Mouse (Mus musculus): ENCODE data around the gene Ppp1r16b. TPM values are rescaled to one million over a fixed set of nuclear protein-coding genes. Genes with fewer than 3 reads are reported as not detected.

The Ppp1r16b gene
- polyA plus RNA-seq, 1 experiment from 2014 or later = 4.0 TPM

DNA sequence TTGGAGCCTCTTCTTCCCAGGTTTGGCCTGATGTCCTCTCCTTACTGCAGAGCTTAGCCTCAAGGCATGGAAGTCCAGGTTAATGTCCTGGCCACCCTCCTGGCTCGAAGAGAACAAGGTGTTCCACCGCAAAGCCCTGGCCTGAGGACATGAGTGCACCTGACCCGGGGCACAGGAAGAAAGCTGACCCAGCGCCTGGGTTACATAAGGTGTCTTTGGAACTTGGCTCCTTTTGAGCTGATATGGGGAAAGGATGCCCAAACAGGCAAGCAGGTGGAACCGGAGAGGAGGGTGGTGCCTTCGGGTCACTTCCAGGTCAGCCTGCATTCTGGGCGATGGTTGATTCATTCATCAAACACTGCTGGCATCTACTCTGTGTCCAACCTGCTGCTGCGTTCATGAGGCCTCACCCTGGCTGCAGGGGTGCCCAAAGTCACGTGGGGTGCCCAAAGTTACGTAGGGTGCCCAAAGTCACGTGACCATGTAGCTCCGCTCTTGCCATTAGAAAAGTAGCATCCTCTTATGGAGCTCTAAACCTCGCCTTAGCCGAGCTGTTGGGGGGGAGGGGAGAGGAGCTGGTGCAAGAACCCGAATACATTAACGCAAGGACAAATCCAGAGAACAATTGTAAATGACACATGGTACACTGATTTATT lies 55.6 kb downstream of the Ppp1r16b start:
- H3K9me3 ChIP-seq (ENCODE audit: control insufficient read depth, low read length) = no peaks in the 10 kb centered on the region
- H3K27ac ChIP-seq (ENCODE audit: low read depth, low read length) = no peak overlapping the region
- ATAC-seq (ENCODE audit: insufficient read depth, low FRiP score, low TSS enrichment) (no peak), DNase-seq (ENCODE audit: low spot score) (no peak)
- H3K4me1 ChIP-seq (ENCODE audit: control insufficient read depth, insufficient read depth, low read length) = peaks cover 8% of the 10 kb centered on the region
- WGBS = 72% methylated on average over 16 of the region's 16 CpGs
- no peak overlapping the region for H3K9ac ChIP-seq (ENCODE audit: low read length)
- no peak overlapping the region for H3K4me2 ChIP-seq (ENCODE audit: low read depth)
- H3K4me3 ChIP-seq (ENCODE audit: low read depth, low read length) = no peak overlapping the region
- H3K36me3 ChIP-seq (ENCODE audit: control insufficient read depth, insufficient read depth, low read length) = no peaks in the 10 kb centered on the region
- no peaks in the 10 kb centered on the region for H3K27me3 ChIP-seq (ENCODE audit: control insufficient read depth, insufficient read depth, low read length)

GRCm38 (mm10) chr2:158721481-158721880 lies 56.3 kb downstream of the Ppp1r16b start:
- Histone ChIP-seq H3K27me3 (ENCODE audit: control insufficient read depth, insufficient read depth, low read length) (no peaks in the 10 kb centered on the region), H3K4me3 (ENCODE audit: low read depth, low read length) (no peak overlapping the region), H3K9me3 (ENCODE audit: control insufficient read depth, low read length) (no peaks in the 10 kb centered on the region), H3K4me2 (ENCODE audit: low read depth) (no peak overlapping the region), H3K4me1 (ENCODE audit: control insufficient read depth, insufficient read depth, low read length) (peaks cover 8% of the 10 kb centered on the region), H3K27ac (ENCODE audit: low read depth, low read length) (no peak overlapping the region), H3K9ac (ENCODE audit: low read length) (no peak overlapping the region), H3K36me3 (ENCODE audit: control insufficient read depth, insufficient read depth, low read length) (no peaks in the 10 kb centered on the region)
- DNase-seq (ENCODE audit: low spot score) (no peak), ATAC-seq (ENCODE audit: insufficient read depth, low FRiP score, low TSS enrichment) (peak; percentile 41; the same call in 1 of the 2 replicates)
- 50% methylated on average over 3 of the region's 3 CpGs for WGBS

GRCm38 (mm10) chr2:158722135-158722534 lies 56.9 kb downstream of the Ppp1r16b start:
- ATAC-seq (ENCODE audit: insufficient read depth, low FRiP score, low TSS enrichment) (no peak), DNase-seq (ENCODE audit: low spot score) (no peak)
- WGBS = 77% methylated on average over 4 of the region's 4 CpGs
- H3K27me3 ChIP-seq (ENCODE audit: control insufficient read depth, insufficient read depth, low read length) = no peaks in the 10 kb centered on the region
- no peak overlapping the region for H3K4me3 ChIP-seq (ENCODE audit: low read depth, low read length)
- H3K4me1 ChIP-seq (ENCODE audit: control insufficient read depth, insufficient read depth, low read length) = peaks cover 8% of the 10 kb centered on the region
- H3K36me3 ChIP-seq (ENCODE audit: control insufficient read depth, insufficient read depth, low read length) = no peaks in the 10 kb centered on the region
- no peak overlapping the region for H3K27ac ChIP-seq (ENCODE audit: low read depth, low read length)
- no peaks in the 10 kb centered on the region for H3K9me3 ChIP-seq (ENCODE audit: control insufficient read depth, low read length)
- H3K4me2 ChIP-seq (ENCODE audit: low read depth) = no peak overlapping the region
- H3K9ac ChIP-seq (ENCODE audit: low read length) = no peak overlapping the region

DNA sequence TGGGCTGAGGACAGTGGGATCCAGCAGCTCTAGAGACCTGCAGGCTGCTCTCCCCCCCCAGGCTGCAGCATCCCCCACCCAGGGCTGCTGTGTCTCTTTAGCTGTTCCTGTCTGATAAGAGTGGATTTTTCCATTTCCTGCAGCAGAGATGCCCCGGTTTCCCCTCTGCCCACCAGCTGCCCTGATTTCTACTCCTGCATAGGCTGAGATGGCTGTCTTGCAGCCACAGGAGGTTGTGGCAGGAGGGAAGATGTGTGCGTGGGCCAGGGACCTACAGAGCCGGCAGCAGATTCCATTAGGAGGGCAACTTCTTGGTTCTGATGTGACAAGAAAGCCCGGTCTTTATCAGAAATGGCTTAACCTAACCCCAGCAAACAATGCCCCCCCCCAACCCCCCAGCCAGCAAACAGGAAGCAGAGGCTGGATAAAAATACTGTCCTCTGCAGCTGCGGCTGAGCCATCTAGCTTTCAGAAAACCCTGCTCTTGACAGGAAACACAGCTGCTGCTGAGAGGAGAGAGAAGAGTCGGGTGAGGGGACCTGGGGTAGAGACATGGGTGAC lies 57.9 kb downstream of the Ppp1r16b start:
- DNase-seq (ENCODE audit: low spot score) (no peak), ATAC-seq (ENCODE audit: insufficient read depth, low FRiP score, low TSS enrichment) (no peak)
- Histone ChIP-seq H3K4me3 (ENCODE audit: low read depth, low read length) (no peak overlapping the region), H3K9ac (ENCODE audit: low read length) (no peak overlapping the region), H3K27me3 (ENCODE audit: control insufficient read depth, insufficient read depth, low read length) (no peaks in the 10 kb centered on the region), H3K9me3 (ENCODE audit: control insufficient read depth, low read length) (no peaks in the 10 kb centered on the region), H3K4me1 (ENCODE audit: control insufficient read depth, insufficient read depth, low read length) (peaks cover 8% of the 10 kb centered on the region), H3K36me3 (ENCODE audit: control insufficient read depth, insufficient read depth, low read length) (no peaks in the 10 kb centered on the region), H3K4me2 (ENCODE audit: low read depth) (no peak overlapping the region), H3K27ac (ENCODE audit: low read depth, low read length) (no peak overlapping the region)
- WGBS = 63% methylated on average over 6 of the region's 6 CpGs

DNA sequence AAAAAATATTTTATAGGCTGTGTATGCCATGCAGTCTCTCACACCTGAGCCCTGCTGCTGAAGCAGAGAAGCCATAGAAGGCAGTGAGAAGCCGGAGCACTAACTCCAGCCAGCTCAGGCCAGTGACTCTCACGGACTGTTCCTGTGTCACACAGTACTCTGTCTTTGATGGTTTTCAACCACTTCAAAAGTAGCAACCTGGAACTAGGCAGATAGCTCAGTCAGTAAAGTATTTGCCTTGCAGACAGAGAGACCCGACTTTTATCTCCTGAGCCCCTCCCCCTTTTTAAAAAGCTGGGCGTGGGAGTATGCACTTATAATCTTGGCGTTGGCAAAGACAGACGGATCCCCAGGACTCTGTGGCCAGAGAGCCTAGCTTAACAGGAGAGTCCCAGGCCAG lies 58.6 kb downstream of the Ppp1r16b start:
- Histone ChIP-seq H3K27me3 (ENCODE audit: control insufficient read depth, insufficient read depth, low read length) (no peaks in the 10 kb centered on the region), H3K4me1 (ENCODE audit: control insufficient read depth, insufficient read depth, low read length) (peaks cover 8% of the 10 kb centered on the region), H3K4me2 (ENCODE audit: low read depth) (no peak overlapping the region), H3K36me3 (ENCODE audit: control insufficient read depth, insufficient read depth, low read length) (no peaks in the 10 kb centered on the region), H3K9ac (ENCODE audit: low read length) (no peak overlapping the region), H3K9me3 (ENCODE audit: control insufficient read depth, low read length) (no peaks in the 10 kb centered on the region), H3K27ac (ENCODE audit: low read depth, low read length) (no peak overlapping the region), H3K4me3 (ENCODE audit: low read depth, low read length) (no peak overlapping the region)
- DNase-seq (ENCODE audit: low spot score) (no peak), ATAC-seq (ENCODE audit: insufficient read depth, low FRiP score, low TSS enrichment) (no peak)
- 68% methylated on average over 6 of the region's 6 CpGs for WGBS

- peaks cover 2% of the 10 kb centered on the region for H3K4me1 ChIP-seq (ENCODE audit: control insufficient read depth, insufficient read depth, low read length)
- no peak overlapping the region for H3K9ac ChIP-seq (ENCODE audit: low read length)
- ATAC-seq (ENCODE audit: insufficient read depth, low FRiP score, low TSS enrichment) (no peak), DNase-seq (ENCODE audit: low spot score) (no peak)
- H3K36me3 ChIP-seq (ENCODE audit: control insufficient read depth, insufficient read depth, low read length) = no peaks in the 10 kb centered on the region
- H3K4me3 ChIP-seq (ENCODE audit: low read depth, low read length) = no peak overlapping the region
- H3K4me2 ChIP-seq (ENCODE audit: low read depth) = no peak overlapping the region
- H3K27ac ChIP-seq (ENCODE audit: low read depth, low read length) = no peak overlapping the region
- H3K27me3 ChIP-seq (ENCODE audit: control insufficient read depth, insufficient read depth, low read length) = no peaks in the 10 kb centered on the region
- 66% methylated on average over 6 of the region's 6 CpGs for WGBS
- H3K9me3 ChIP-seq (ENCODE audit: control insufficient read depth, low read length) = no peaks in the 10 kb centered on the region
These were observed 61.1 kb downstream of the Ppp1r16b start for GRCm38 (mm10) chr2:158726252-158726651.

DNA sequence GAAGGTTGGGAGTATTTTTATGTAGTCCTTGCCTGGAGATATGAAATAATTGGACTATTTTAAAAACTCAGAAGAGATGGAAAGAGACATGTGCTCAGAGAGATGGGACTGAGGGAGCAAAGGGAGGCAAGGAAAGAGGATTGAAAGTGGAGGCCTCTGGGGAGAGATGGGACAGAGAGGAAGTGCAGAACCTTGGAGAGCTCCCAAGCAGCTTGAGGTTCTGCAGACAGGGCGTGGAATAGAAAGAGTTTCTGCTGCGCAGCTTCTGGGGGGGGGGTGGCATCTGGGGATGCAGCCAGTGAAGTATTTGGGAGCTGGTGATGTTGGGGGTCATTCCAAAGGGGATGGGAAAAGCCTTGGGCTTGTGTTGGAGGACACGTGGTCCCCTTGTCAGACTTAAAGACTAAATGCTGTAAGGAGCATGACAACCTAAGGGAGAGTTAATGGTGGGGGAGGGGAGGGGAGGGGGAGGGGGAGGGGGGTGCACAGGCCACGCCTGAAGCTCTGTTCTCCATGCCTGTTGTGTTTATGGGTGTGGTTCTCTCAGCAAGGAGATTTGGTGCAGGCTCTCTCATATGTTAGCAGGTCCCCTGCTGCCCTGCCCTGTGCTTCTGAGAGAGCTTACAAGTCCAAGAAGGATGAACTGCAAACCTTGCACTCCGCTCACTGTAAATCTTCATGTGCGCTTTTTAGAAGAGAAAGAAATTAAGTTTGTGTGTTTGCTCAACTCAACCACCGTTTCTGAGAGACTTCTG lies 63.0 kb downstream of the Ppp1r16b start:
- ATAC-seq (ENCODE audit: insufficient read depth, low FRiP score, low TSS enrichment) (no peak), DNase-seq (ENCODE audit: low spot score) (no peak)
- H3K27ac ChIP-seq (ENCODE audit: low read depth, low read length) = no peak overlapping the region
- no peaks in the 10 kb centered on the region for H3K4me1 ChIP-seq (ENCODE audit: control insufficient read depth, insufficient read depth, low read length)
- no peaks in the 10 kb centered on the region for H3K27me3 ChIP-seq (ENCODE audit: control insufficient read depth, insufficient read depth, low read length)
- WGBS = 43% methylated on average over 7 of the region's 7 CpGs
- H3K4me3 ChIP-seq (ENCODE audit: low read depth, low read length) = no peak overlapping the region
- no peak overlapping the region for H3K9ac ChIP-seq (ENCODE audit: low read length)
- no peak overlapping the region for H3K4me2 ChIP-seq (ENCODE audit: low read depth)
- no peaks in the 10 kb centered on the region for H3K36me3 ChIP-seq (ENCODE audit: control insufficient read depth, insufficient read depth, low read length)
- no peaks in the 10 kb centered on the region for H3K9me3 ChIP-seq (ENCODE audit: control insufficient read depth, low read length)

DNA sequence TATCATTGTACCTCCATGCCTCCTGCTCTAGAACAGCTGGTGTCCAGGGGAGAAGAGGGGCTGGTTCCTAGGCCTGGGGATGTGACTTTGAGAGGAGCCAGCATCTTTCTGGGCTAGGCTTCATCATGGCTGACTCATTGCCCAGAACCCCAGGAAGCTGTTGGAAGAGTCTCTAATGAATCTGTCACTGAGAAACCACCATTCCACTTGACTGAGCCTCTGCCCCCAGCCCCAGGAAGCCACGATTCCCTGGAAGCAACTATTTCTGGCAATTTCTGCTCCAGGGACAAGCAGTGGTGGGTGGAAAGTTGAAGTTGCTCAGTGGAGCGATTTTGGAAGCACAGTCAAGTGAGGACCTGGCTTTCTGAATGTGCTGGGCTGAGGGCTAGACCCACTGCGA lies 65.7 kb downstream of the Ppp1r16b start:
- H3K9me3 ChIP-seq (ENCODE audit: control insufficient read depth, low read length) = no peaks in the 10 kb centered on the region
- H3K36me3 ChIP-seq (ENCODE audit: control insufficient read depth, insufficient read depth, low read length) = no peaks in the 10 kb centered on the region
- H3K27me3 ChIP-seq (ENCODE audit: control insufficient read depth, insufficient read depth, low read length) = no peaks in the 10 kb centered on the region
- no peak overlapping the region for H3K9ac ChIP-seq (ENCODE audit: low read length)
- ATAC-seq (ENCODE audit: insufficient read depth, low FRiP score, low TSS enrichment) (no peak), DNase-seq (ENCODE audit: low spot score) (no peak)
- no peak overlapping the region for H3K4me3 ChIP-seq (ENCODE audit: low read depth, low read length)
- no peak overlapping the region for H3K27ac ChIP-seq (ENCODE audit: low read depth, low read length)
- no peaks in the 10 kb centered on the region for H3K4me1 ChIP-seq (ENCODE audit: control insufficient read depth, insufficient read depth, low read length)
- no peak overlapping the region for H3K4me2 ChIP-seq (ENCODE audit: low read depth)
- 78% methylated on average over 3 of the region's 3 CpGs for WGBS

DNA sequence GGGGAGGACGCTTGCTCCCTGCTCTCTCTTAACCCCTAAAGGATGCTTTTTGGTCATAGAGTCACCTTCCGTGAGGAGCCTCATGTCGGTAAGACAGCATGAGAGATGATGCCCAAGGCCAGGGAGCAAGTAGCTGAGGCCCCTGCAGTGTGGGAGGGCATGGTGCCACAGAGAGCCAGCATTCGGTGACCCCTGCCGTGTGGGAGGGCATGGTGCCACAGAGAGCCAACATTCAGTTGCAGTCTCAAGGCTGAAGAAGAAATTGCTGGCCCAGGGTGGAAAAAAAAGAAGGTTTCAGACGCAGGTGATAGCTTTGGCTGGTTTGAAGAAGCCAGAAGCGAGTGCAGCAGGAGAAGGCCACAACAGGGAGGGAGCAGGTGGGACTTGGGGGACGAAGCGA lies 67.3 kb downstream of the Ppp1r16b start:
- Histone ChIP-seq H3K4me2 (ENCODE audit: low read depth) (no peak overlapping the region), H3K27ac (ENCODE audit: low read depth, low read length) (no peak overlapping the region), H3K9me3 (ENCODE audit: control insufficient read depth, low read length) (no peaks in the 10 kb centered on the region), H3K27me3 (ENCODE audit: control insufficient read depth, insufficient read depth, low read length) (no peaks in the 10 kb centered on the region), H3K4me3 (ENCODE audit: low read depth, low read length) (no peak overlapping the region), H3K36me3 (ENCODE audit: control insufficient read depth, insufficient read depth, low read length) (no peaks in the 10 kb centered on the region), H3K4me1 (ENCODE audit: control insufficient read depth, insufficient read depth, low read length) (no peaks in the 10 kb centered on the region), H3K9ac (ENCODE audit: low read length) (no peak overlapping the region)
- DNase-seq (ENCODE audit: low spot score) = no peak
- no peak for ATAC-seq (ENCODE audit: insufficient read depth, low FRiP score, low TSS enrichment)
- 87% methylated on average over 9 of the region's 9 CpGs for WGBS

All from neural tube, embryonic 11.5 days (tissue).